Mouse (Mus musculus) testis, adult 2 months (tissue): ENCODE results near the gene Pgm5. TPM values are rescaled to one million over a fixed set of nuclear protein-coding genes. Genes with fewer than 3 reads are reported as not detected.

Experiments
- H3K27ac ChIP-seq: fragments of 200-500 bp; 2 replicates; pipeline ENCODE4 v1.5.1; 2012; ENCODE audit warnings: low read depth, low read length; ENCODE audit not compliant: control insufficient read depth, insufficient read depth
- H3K27me3 ChIP-seq: fragments of 200-500 bp; 2 replicates; pipeline ENCODE4 v1.6.1; 2012; ENCODE audit warnings: mild to moderate bottlenecking, low read length, moderate library complexity; ENCODE audit not compliant: control insufficient read depth, insufficient read depth
- H3K36me3 ChIP-seq: fragments of 200-500 bp; 2 replicates; pipeline ENCODE4 v1.6.1; 2012; ENCODE audit warnings: mild to moderate bottlenecking, low read length; ENCODE audit not compliant: control insufficient read depth, insufficient read depth
- H3K4me1 ChIP-seq: fragments of 200-500 bp; 2 replicates; pipeline ENCODE4 v1.6.1; 2012; ENCODE audit warnings: low read length; ENCODE audit not compliant: control insufficient read depth, insufficient read depth
- H3K4me3 ChIP-seq: fragments of 200-500 bp; 2 replicates; pipeline ENCODE4 v1.5.1; 2012; ENCODE audit warnings: low read depth, mild to moderate bottlenecking, low read length, moderate library complexity, mixed read lengths; ENCODE audit not compliant: control insufficient read depth
- CTCF ChIP-seq: fragments of 200-500 bp; IDR thresholded peaks from 2 replicates; pipeline ENCODE4 v1.5.1; 2012; ENCODE audit warnings: low read depth, mild to moderate bottlenecking, inconsistent platforms, low read length, moderate library complexity; ENCODE audit not compliant: control insufficient read depth, insufficient read depth, insufficient replicate concordance
- POLR2A ChIP-seq: fragments of 200-500 bp; IDR thresholded peaks from 2 replicates; pipeline ENCODE4 v1.6.1; 2012; ENCODE audit warnings: low read depth, mild to moderate bottlenecking, inconsistent platforms, low read length, moderate library complexity; ENCODE audit not compliant: control insufficient read depth
- polyA plus RNA-seq: library from polyadenylated mRNA; depleted of rRNA; stranded (reverse); fragments of >200 nt; gene quantifications from 2 replicates; pipeline ENCODE4 v1.2.3, GENCODE M21; 2012

The Pgm5 gene
- polyA plus RNA-seq, 1 experiment, result 0.38 TPM

DNA sequence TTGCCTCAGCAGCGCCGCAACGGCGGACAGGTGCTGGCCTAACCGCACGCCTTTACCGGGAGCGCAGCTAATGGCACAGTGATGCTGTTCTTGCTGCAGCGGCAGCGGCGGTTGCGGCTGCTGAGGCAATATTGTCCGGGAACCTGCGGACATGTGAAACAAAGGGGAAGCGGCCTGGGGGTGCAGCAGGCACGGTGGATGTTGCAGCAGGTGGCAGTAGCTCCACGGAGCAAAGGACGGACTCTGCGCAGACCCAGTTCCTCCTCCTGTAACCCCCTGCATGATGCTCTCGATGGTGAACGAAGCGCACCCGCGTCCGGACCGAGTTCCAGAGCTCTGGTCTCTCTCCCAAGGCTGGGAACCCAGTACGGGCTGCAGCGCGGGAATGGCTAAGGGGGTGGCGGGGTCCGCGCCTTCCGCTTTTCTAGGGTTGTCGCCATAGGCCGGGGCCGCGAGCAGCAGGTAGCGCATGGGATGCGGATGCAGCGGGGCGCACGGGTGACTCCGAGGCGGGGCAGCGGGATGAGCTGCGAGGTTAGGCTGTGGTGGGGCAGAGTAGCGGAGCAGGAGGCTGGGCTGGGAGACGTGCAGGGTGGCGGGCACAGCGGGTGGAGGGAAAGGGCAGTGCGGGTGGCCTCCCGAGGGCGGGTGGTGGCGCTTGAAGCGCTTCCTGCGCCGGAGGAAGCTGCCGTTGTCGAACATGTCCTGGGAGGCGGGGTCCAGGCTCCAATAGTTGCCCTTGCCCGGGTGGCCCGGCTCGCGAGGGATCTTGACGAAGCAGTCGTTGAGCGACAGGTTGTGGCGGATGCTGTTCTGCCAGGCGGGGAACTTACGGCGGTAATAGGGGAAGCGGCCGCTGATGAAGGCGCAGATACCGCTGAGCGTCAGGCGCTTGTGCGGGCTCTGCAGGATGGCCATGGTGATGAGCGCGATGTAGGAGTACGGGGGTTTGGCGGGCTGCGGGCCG lies 38.2 kb upstream of the Pgm5 start:
- no peaks in the 10 kb centered on the region for H3K27me3 ChIP-seq
- no peaks in the 10 kb centered on the region for H3K36me3 ChIP-seq
- H3K4me3 ChIP-seq, result peak overlapping the region; percentile 74
- peak; percentile 19; the same call in 1 of the 2 replicates for TF ChIP-seq POLR2A
- TF ChIP-seq CTCF, result no peak
- peaks cover 26% of the 10 kb centered on the region for H3K4me1 ChIP-seq
- no peak overlapping the region for H3K27ac ChIP-seq

DNA sequence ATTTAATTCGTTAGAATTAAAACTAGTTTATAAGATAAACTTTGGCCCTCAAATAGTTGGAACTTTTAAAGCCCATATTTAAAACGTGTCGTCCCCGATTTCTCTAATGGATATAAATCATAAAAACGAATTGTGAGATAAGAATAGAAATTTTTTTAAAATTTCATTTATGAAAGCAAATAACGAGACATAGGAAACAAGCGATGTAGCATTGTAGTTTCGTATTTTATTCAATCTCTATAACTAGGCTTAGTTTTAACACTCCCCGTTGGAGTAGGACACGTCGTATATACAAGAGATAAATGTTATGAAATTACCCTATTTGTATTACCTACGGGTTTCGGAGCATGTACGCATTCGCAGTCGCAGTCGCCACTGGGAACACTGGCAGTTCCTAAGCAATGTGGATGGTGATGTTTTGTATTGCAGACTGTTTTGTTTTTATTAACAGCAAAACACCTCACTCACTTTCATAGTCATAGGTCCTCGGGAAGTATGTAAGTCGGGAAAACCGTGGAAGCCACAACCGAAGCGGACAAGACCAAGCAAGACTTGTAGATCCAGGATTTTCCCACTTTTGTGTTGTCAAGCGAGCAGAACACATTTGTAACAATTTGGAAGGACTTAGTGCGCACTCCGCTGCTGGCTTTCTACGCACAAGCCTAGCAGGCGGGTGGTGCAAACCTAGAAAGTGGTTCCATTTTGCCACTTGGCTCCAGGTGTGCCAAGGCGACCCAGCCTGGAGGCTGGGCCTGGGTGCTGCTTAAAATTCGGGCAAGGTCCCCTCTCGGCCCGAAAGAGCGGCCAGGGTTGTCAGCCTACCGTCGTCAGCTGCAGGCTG lies 37.3 kb upstream of the Pgm5 start:
- Histone ChIP-seq H3K4me3 (peak overlapping the region; percentile 74), H3K27ac (no peak overlapping the region)
- TF ChIP-seq POLR2A, result no peak
- no peak for TF ChIP-seq CTCF

DNA sequence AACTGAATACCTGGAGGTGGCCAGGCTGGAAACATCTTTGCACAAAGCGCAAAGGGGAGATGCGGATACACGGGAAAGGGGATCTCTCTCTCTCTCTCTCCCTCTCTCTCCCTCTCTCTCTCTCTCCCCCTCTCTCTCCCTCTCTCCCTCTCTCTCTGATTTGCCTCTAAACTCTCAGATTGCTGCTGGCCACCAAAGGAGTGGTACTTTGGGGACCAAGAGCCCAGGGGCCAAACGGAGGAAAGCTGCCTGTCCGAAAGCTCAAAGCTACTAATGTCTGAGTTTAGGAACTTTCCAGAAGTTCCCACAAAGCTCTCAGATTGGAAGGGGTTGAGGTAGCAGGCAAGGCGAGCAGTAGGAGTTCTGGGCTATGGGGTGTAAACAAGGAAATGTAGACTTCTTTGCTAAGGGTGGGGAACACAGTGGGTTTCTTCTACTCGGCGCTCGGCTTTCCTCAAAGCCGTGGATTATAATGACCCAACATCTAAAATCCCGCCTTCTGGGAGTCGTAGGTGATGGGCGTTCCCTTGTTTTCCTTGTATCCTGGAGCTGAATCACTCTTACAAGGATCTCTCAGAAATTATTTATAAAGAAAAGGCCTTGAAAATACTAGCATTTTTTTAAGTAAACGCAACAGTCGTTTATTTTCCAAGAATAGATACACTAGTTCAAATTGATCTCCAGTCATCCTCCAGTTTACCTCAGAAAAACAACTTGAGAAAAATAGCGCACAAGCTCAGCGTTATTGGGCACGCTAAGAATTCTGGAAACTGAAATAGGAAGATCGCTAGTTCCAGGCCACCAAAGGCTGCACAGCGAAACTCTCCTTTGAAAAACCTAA lies 36.5 kb upstream of the Pgm5 start:
- no peaks in the 10 kb centered on the region for H3K27me3 ChIP-seq
- TF ChIP-seq POLR2A, result no peak
- no peak for TF ChIP-seq CTCF
- peaks cover 26% of the 10 kb centered on the region for H3K4me1 ChIP-seq
- H3K36me3 ChIP-seq, result no peaks in the 10 kb centered on the region
- H3K4me3 ChIP-seq, result peak overlapping the region; percentile 86
- H3K27ac ChIP-seq, result peak overlapping the region; percentile 81

More for the DNA sequence above, 37.3 kb upstream of the Pgm5 start:
- Histone ChIP-seq H3K4me1 (peaks cover 26% of the 10 kb centered on the region), H3K27me3 (no peaks in the 10 kb centered on the region), H3K36me3 (no peaks in the 10 kb centered on the region)

DNA sequence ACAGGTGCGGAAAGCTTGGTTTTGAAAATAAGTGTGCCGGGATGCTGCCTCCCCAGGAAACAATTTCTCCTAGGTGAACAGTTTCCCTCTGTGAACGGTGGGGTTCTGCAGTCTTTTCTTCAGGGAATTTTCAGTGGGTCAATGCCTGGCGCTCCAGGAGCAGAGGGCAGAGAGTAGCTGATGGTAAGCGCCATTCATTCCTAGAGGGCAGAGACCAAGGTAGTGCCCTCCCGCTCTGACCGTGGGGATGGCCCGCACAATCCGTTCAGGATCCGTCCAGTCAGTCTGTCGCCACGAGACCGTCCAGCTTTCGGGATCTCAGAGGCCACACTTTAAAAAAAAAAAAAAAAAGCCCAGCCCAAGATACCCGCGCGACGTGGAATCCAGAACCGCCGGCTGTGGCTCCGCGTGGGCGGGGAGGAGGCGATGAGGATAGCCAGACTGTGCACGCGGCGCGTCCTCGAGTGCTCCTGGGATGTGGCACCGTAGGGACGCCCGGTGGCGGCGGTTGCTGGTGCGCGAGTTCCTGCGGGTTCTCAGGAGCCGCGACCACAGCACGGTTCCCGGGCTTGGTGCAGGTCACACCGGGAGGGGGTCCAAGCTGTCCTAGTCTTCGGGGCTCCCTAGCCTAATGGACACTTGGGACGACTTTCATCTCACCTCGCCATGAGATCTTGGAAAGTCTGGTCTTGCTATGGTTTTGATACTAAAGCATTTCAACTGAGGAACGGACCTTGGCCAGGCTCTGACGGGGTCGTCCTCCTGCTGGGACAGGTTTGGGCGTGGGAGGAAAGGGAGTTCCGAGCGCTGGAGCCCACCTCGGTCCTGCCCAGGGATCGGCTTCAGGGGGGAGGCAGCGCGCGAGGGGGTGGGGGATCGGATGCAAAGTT lies 35.6 kb upstream of the Pgm5 start:
- Histone ChIP-seq H3K27me3 (no peaks in the 10 kb centered on the region), H3K4me3 (peak overlapping the region; percentile 86), H3K4me1 (peaks cover 26% of the 10 kb centered on the region), H3K36me3 (no peaks in the 10 kb centered on the region), H3K27ac (peak overlapping the region; percentile 81)
- no peak; the same call in 1 of the 2 replicates for TF ChIP-seq POLR2A
- TF ChIP-seq CTCF, result no peak

DNA sequence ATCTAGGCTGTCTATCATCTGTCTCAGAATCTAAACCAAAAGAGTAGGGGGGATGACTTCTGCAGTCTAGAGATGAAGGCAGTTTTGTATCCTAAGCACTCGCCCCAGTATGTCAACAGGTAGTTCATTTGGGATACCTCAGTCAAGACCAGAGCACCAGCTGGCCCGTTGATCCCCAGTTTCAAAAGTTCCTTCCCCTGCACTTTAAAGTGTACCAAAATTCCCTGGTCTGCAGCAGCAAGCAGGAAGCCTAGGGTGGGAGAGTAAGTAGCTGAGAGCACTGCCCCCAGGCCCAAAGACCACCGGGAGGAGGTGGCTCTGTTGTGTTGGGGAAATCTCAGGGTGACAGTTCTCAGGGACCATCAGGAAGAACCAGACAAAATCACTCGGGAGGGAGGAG lies 34.9 kb upstream of the Pgm5 start:
- TF ChIP-seq POLR2A (no peak), CTCF (no peak)
- Histone ChIP-seq H3K27me3 (no peaks in the 10 kb centered on the region), H3K36me3 (no peaks in the 10 kb centered on the region), H3K27ac (no peak overlapping the region; the same call in 1 of the 2 replicates), H3K4me1 (peaks cover 26% of the 10 kb centered on the region), H3K4me3 (peak overlapping the region; percentile 86)

DNA sequence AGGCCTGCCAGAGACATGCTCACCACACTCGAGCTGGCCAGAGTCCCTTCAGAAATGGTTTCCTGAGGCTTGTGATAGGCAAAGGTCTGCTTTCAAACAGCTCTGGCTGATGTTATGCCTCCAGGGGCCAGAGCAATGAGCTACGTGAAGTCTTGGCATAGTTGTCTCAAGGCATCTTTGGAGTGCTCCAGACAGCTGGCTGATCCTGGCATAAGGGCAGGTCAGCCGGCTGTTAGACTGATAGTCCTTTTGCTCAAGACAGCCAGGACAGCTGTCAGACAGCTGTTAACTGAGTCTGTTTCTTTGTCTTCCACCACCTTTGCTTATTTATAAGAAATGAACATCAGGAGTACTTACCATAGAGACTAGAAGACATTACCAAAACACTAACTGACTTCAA lies 25.2 kb upstream of the Pgm5 start:
- TF ChIP-seq CTCF (no peak), POLR2A (no peak)
- no peak overlapping the region for H3K27ac ChIP-seq
- H3K4me3 ChIP-seq, result no peak overlapping the region
- no peaks in the 10 kb centered on the region for H3K27me3 ChIP-seq
- H3K4me1 ChIP-seq, result peaks cover 3% of the 10 kb centered on the region; the same call in 1 of the 2 replicates
- no peaks in the 10 kb centered on the region for H3K36me3 ChIP-seq
